8 mouse cellular contexts compared by ENCODE assay signal in the genomic region with DNA sequence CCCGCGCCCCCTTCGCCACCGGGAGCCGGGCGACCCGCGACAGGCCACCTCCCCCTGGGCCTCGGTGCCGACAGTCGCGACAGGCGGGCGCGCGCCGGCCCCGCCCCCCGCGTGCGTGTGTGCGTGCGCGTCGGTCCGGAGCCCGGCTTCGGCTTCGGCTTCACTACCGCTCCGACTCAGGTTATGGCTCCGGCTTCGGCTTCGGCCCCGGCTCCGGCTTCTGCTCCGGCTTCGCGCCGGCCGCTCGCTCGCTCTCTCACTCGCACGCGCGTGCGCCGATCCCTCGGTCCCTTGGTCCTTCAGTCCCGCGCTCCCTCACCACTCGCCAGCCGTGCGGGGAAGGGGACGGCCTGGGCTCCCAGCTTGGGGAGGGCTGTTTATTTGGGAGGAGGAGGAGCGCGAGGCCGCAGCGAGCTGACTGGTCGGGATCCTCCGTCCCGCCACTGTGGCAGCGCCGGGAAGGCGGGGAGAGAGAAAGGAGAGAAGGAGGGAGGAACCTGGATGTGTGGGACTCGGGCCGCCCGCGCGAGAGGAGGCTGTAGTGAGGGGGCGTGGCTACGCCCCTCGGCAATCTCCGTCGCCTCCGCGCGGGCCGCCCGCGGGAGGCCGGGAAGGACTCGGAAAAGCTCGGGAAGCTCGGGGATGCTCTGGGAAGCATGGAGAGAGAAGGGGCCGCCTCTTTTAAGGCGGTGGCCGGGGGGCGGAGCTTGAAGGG. TPM values are rescaled to one million over a fixed set of nuclear protein-coding genes. Genes with fewer than 3 reads are reported as not detected.
DNase-seq lines count a peak whose midpoint lies in the region; ATAC-seq lines count a peak whose summit lies in the region.

A gene (minus strand): TSS at position 458 of the 715 bp plus-strand sequence.

- no peaks in the 10 kb centered on the region for H3K27me3 ChIP-seq in hindbrain, embryonic 15.5 days

- under 1% methylated on average over 59 of the region's 90 CpGs for WGBS in hindbrain, embryonic 15.5 days

- H3K27ac ChIP-seq in hindbrain, embryonic 15.5 days (replicated peaks), result peak within 1 kb of the TSS; percentile 96

- peak within 1 kb of the TSS; percentile 86 for H3K4me2 ChIP-seq in hindbrain, embryonic 15.5 days

- peak; percentile 98 for ATAC-seq in hindbrain, embryonic 15.5 days (ENCODE audit: low FRiP score, low read depth)

- peak within 1 kb of the TSS; percentile 92 for H3K9ac ChIP-seq in hindbrain, embryonic 15.5 days

- H3K36me3 ChIP-seq in hindbrain, embryonic 15.5 days, result no peaks in the 10 kb centered on the region

- no peaks in the 10 kb centered on the region for H3K9me3 ChIP-seq in hindbrain, embryonic 15.5 days

- peak within 1 kb of the TSS; percentile 72 for H3K4me3 ChIP-seq in hindbrain, embryonic 15.5 days

- DNase-seq in WW6 (ENCODE audit: low read depth, low spot score), result peak; percentile 94
- DNase-seq in cerebellum, postnatal 14 days, result peak; percentile 94 to 95
- DNase-seq in gastrocnemius, adult 18-20 months (ENCODE audit: low spot score), result peak; percentile 94
- peak; percentile 89 to 91 for DNase-seq in layer of hippocampus, postnatal 36 days
- peak; percentile 94 for DNase-seq in lung, postnatal 25 days (ENCODE audit: low spot score)
- peak; percentile 90 for DNase-seq in right cerebral cortex, adult 18-20 months
- DNase-seq in urinary bladder, postnatal 14 days (ENCODE audit: low spot score), result peak; percentile 95

- peaks cover 28% of the 10 kb centered on the region for H3K4me1 ChIP-seq in hindbrain, embryonic 15.5 days (replicated peaks)

RNA-seq across cellular contexts. Expression of the gene that starts here (rescaled TPM):
- 10 to 100 TPM; 55.1 to 60.4 TPM for total RNA-seq in gastrocnemius, adult 18-20 months (2021)
- 140 and 151 TPM in 2 replicates for polyA plus RNA-seq in hindbrain, embryonic 15.5 days (2015; fragmentation: Nextera tagmentation; extraction: Ambion mirVana)
- total RNA-seq in layer of hippocampus, postnatal 36 days (2021), result 100 to 1,000 TPM; 239 to 256 TPM

Comparison
In these comparisons a context has a peak if more than half of its experiments do, and no peak if none do; other contexts are left out.
1. Peak in every context shown above with its lines: DNase-seq, ATAC-seq, H3K4me3 ChIP-seq and H3K27ac ChIP-seq.